9 mouse cellular contexts compared by ENCODE assay signal in genomic region chr5:100158791-100159637, GRCm38 (mm10). TPM values are rescaled to one million over a fixed set of nuclear protein-coding genes. Genes with fewer than 3 reads are reported as not detected.
DNase-seq lines count a peak whose midpoint lies in the region; ATAC-seq and TF ChIP-seq lines count a peak whose summit lies in the region.
"Had no signal": no experiment of that assay in that cellular context is flagged by ENCODE, and none has a peak within 500 bp of the region (broad histone marks: within the 10 kb centered on the region; RNA-seq: fewer than 3 reads in every experiment).

No protein-coding gene starts in this region.

- peak overlapping the region; percentile 100 for H3K4me2 ChIP-seq in intestine, postnatal 0 days (replicated peaks; ENCODE audit: low read depth)
- peak overlapping the region; percentile 89 for H3K4me2 ChIP-seq in midbrain, embryonic 15.5 days

- peak overlapping the region; percentile 54 for H3K9ac ChIP-seq in intestine, postnatal 0 days (ENCODE audit: low read depth, low read length)
- peak overlapping the region; percentile 87 for H3K9ac ChIP-seq in midbrain, embryonic 15.5 days

- WGBS in intestine, postnatal 0 days, result under 1% methylated on average over 63 of the region's 101 CpGs
- under 1% methylated on average over 78 of the region's 101 CpGs for WGBS in midbrain, embryonic 15.5 days

- peak; percentile 61 for ATAC-seq in intestine, postnatal 0 days
- peak; percentile 77 for ATAC-seq in midbrain, embryonic 15.5 days (replicated peaks)

- DNase-seq in heart, adult 11 months, result peak; percentile 92
- no peak for DNase-seq in heart, postnatal 25 days (ENCODE audit: low spot score)
- peak; percentile 74 for DNase-seq in cerebellum, adult 9-10 months
- DNase-seq in gastrocnemius, postnatal 4 days (ENCODE audit: low spot score in 2 of 2), result peak; percentile 33
- peak; percentile 10 for DNase-seq in liver
- peak; percentile 55 for DNase-seq in thymus, postnatal 4 days

- H3K27me3 ChIP-seq in intestine, postnatal 0 days (replicated peaks; ENCODE audit: control insufficient read depth, insufficient read depth, low read length), result 0 out of 2 replicates have a peak, but pooled peaks cover 14% of the 10 kb centered on the region
- H3K27me3 ChIP-seq in midbrain, embryonic 15.5 days (replicated peaks), result no peaks in the 10 kb centered on the region

- peak overlapping the region; percentile 77 for H3K4me3 ChIP-seq in intestine, postnatal 0 days (ENCODE audit: low read depth, low read length)
- peak overlapping the region; percentile 89 for H3K4me3 ChIP-seq in midbrain, embryonic 15.5 days

- H3K27ac ChIP-seq in intestine, postnatal 0 days (ENCODE audit: low read depth, low read length), result no peak overlapping the region
- H3K27ac ChIP-seq in midbrain, embryonic 15.5 days, result peak overlapping the region; percentile 81

- TF ChIP-seq CTCF in intestine, postnatal 0 days (IDR thresholded peaks at IDR 0.05; ENCODE audit: low read depth), result no peak

- no peaks in the 10 kb centered on the region for H3K36me3 ChIP-seq in intestine, postnatal 0 days (ENCODE audit: control insufficient read depth, insufficient read depth)
- no peaks in the 10 kb centered on the region for H3K36me3 ChIP-seq in midbrain, embryonic 15.5 days (replicated peaks)

- intact Hi-C loops in heart, postnatal 25 days (cut with DNase I), result loop anchor here (5.0 kb wide), 1 partner anchor 77 kb away; no protein-coding TSS in a partner anchor

- H3K4me1 ChIP-seq in intestine, postnatal 0 days (replicated peaks; ENCODE audit: control insufficient read depth, insufficient read depth, low read length), result no peaks in the 10 kb centered on the region
- H3K4me1 ChIP-seq in midbrain, embryonic 15.5 days, result peaks cover 10% of the 10 kb centered on the region; the same call in 1 of the 2 replicates

- no peaks in the 10 kb centered on the region for H3K9me3 ChIP-seq in intestine, postnatal 0 days (ENCODE audit: control insufficient read depth)
- no peaks in the 10 kb centered on the region for H3K9me3 ChIP-seq in midbrain, embryonic 15.5 days

RNA-seq across cellular contexts. Expression of gene Tmem150c, which starts 0.6 kb away (rescaled TPM):
- 1 to 10 TPM; 4.0 to 5.7 TPM for total RNA-seq in heart, postnatal 25 days (2021)
- 1 to 10 TPM; 5.1 to 5.7 TPM for total RNA-seq in gastrocnemius, postnatal 4 days (2021)
- polyA plus RNA-seq in intestine, postnatal 0 days (2015; fragmentation: Nextera tagmentation; extraction: Ambion mirVana), result 0.93 and 1.1 TPM in 2 replicates
- 33.1 and 39.8 TPM in 2 replicates for polyA plus RNA-seq in midbrain, embryonic 15.5 days (2015; fragmentation: Nextera tagmentation; extraction: Ambion mirVana)
- total RNA-seq: hematopoietic stem cell, adult 5-6 weeks had no signal
